Mouse (Mus musculus): ENCODE results near the gene Rasgrf2.

Gene Rasgrf2

DNA sequence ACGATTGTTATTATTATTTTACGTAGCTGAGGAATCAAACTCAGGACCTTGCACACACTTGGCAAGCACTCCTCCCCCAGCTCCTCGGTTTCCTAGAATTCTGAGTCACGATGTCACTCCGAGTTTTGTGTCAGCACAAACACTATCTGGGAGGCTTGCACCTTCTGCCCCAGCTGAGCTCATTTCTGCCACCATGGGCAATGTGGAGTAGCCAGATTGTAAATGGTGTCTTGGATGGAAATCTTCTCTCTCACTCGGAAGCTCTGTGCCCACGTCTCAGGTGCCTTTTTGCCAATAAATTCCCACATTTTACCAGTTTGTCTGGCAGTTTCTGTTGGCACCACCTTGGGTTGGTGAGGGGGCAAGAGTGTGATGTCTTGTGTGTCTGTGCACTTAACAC lies 143.1 kb downstream of the Rasgrf2 start:
- no peak for TF ChIP-seq GATA4 (IDR thresholded peaks at IDR 0.05; ENCODE audit: insufficient replicate concordance, low read length)

DNA sequence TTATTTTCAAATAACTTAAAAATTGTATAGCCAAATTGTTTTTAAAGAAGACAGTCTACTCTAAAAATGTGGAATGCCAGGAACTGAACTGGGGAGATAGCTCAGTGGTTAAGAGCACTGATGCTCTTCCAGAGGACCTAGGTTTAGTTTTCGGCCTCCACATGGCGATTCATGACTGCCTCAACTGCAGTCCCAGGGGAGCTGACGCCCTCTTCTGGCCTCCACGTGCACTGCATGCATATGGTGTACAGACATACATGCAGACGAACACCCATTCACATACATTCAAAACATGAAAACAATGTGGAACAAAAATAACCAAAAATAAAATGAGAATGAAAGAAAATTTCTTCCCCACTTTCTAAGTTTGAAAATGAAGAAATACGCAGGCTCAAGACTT lies 144.5 kb downstream of the Rasgrf2 start:
- TF ChIP-seq GATA4 (IDR thresholded peaks at IDR 0.05; ENCODE audit: insufficient replicate concordance, low read length) = no peak

DNA sequence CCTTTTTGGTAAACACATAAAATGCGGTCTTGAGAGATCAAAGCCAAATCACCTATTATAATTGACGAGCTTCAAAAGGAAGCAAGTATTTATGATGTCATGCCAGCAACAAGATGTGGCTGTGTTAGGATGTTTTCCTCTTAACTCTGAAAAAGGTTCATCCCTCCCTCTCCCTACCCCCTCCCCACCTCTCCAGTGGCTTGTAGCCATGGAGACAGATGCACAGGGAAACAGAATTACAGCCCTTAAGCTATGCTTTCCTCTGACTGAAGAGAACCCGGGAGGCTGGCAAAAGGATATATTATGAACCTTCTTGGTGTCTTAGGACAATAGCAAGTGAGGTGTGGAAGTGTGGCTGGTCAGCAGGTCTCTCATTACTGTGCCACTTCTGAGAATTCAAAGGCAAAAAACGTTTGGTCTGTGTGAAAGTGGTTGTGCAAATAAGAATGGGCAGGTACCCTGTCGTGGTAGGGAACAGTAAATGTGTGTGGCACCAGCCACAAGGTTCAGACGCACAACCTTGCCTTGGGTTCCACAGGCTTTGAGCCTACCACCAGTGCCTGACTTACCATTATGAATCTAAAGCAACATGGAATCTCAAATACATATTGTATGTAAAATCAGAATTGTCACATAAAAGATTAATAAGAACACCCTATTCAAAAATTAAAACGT lies 145.4 kb downstream of the Rasgrf2 start:
- no peak for TF ChIP-seq GATA4 (IDR thresholded peaks at IDR 0.05; ENCODE audit: insufficient replicate concordance, low read length)

DNA sequence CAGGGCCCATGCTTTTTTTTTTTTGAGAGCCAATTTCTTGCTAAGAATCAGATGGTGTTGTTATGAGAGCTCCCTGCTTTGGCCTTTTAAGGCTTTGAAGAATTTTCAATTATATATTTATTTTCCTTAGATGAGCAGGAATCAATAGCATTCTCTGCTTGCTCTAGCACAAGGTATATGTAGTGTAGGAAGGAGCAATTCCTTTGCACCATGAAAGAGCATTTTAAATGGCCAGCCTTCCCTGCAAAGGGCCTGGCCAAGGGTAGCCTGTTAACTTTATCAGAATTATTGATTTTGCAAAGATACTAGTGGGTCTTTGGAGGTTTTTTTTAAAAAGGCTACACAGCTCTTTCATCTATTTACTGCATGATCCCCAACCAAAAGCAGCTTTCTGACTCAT lies 146.4 kb downstream of the Rasgrf2 start:
- no peak for TF ChIP-seq GATA4 (IDR thresholded peaks at IDR 0.05; ENCODE audit: insufficient replicate concordance, low read length)

DNA sequence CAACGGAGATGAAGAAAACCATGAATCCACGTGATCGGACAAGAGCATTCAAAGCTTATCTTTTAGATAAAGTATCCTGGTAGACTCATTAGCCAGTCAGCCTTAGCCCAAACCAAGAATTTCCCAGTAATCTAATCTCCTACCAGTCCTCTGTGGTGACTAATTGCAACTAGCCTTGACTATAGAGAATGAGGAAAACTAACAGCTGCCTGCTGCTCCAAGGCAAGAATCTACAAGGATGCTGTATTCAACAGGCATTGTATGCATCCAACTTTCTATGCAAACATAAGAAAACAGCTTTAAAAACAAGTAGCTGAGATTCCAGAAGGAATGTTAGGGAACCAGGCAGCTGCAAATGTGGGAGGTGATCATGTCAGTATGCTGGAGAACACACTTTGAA lies 149.4 kb downstream of the Rasgrf2 start:
- TF ChIP-seq GATA4 (IDR thresholded peaks at IDR 0.05; ENCODE audit: insufficient replicate concordance, low read length) = no peak

DNA sequence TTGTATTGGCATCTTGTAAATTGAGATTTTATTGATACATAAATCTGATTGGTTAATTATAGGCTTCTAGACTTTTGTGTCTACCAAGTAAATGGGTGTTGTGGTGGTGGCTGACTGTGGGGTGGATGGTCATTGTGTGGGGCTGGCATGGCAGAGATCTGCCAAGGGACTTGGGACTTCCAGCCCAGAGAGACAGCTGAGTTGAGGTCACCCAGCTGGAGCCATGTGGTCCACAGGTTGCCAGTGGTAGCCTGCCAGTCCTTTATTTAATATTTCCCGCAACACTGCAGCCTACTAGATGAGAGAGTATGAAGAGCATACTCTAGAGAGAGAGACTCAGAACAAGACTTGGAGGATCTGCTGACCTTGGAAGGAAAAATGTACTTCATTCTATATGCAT lies 150.0 kb downstream of the Rasgrf2 start:
- TF ChIP-seq GATA4 (IDR thresholded peaks at IDR 0.05; ENCODE audit: insufficient replicate concordance, low read length) = no peak

DNA sequence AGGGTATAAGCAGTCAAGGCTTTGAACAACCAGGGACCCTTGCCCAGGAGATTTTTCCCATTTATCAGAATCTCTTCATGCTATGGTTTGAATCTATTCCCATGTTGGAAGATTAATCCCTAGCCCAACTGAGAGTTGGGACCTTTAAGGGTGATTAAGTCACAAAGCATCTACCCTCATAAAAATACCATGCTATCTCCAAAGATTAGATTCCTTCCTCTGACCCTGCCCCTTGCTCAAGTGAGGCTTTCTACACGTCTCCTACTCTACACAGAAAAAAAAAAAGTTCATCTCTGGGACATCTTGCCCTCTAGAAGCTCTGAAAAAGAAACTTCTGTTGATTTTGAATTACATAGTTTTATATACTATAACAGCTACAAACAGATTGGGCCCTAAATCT lies 154.5 kb downstream of the Rasgrf2 start:
- TF ChIP-seq GATA4 (IDR thresholded peaks at IDR 0.05; ENCODE audit: insufficient replicate concordance, low read length) = no peak

DNA sequence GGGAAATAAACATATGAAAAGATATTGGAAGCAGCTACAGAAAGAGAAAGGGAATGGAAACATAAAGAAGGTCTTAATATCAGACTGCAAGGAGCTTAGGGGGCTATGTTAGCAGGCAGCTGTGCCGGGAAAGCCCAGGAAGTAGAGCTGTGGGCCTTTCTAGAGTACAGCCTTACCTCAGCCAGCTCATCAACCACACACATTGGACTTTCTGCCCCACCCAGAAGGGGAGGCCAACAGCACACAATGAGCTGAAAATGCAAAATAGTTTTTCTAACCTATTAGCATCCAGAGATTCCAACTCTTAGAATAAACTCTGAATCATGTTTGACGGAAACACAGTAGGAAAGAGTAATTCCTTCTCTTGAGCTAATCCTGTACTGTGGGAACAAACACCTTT lies 154.9 kb downstream of the Rasgrf2 start:
- TF ChIP-seq GATA4 (IDR thresholded peaks at IDR 0.05; ENCODE audit: insufficient replicate concordance, low read length) = no peak

DNA sequence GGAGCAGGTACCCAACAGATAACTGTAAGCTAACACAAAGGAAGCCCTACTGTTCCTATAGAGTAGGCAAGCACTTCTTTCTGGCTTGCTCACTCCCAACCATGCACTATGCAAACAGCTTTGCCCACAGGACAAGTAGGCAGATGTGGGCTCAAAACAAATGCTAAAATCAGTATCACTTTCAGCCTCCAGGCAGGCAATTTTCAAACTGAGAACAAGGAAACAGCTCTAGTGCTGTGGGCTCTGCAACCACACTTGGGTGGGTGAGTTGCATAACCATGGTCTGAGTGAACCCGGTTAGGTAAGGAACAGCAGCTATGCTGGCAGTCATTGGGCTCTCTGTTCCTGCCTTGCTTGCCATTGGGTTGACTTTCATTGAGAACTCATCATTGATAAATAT lies 157.3 kb downstream of the Rasgrf2 start:
- TF ChIP-seq GATA4 (IDR thresholded peaks at IDR 0.05; ENCODE audit: insufficient replicate concordance, low read length) = no peak

DNA sequence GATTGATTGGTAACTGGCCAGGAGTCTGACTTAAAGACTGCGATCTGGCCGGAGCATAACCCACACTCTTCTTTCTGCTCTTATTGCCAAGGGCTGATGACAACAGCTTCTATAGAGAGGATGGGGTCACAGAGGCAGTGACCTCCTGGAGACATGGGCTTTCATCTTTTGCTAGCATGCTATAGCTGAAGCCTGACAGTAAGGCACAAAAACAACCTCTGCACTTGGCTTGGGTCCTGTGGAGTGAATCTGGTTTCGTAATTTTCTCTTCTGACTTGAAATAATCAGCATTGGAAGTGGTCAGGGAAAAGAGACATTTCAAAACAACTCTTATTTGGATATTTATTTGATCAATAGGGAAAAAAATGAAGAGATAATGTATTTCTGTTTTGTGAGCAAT lies 160.2 kb downstream of the Rasgrf2 start:
- no peak for TF ChIP-seq GATA4 (IDR thresholded peaks at IDR 0.05; ENCODE audit: insufficient replicate concordance, low read length)

DNA sequence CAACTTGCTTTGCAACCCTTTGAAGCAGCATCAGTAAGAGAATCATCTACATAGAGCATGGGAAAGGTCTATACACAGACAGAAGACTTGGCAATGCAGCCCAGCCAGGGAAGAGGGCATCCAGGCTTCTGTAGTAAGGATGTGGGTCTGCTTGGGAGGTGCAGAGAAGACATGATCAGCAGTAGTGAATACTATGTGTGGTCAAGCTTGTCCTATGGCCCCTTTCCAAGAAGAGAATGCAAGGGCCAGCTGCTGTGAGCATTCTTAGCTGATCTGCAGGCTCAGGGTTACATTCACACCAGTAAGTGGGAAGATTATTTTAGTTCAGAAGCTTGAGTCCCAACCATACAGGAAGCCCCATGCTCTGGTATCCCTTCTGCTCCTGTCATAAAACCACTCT lies 175.0 kb downstream of the Rasgrf2 start:
- TF ChIP-seq GATA4 (IDR thresholded peaks at IDR 0.05; ENCODE audit: insufficient replicate concordance, low read length) = no peak

DNA sequence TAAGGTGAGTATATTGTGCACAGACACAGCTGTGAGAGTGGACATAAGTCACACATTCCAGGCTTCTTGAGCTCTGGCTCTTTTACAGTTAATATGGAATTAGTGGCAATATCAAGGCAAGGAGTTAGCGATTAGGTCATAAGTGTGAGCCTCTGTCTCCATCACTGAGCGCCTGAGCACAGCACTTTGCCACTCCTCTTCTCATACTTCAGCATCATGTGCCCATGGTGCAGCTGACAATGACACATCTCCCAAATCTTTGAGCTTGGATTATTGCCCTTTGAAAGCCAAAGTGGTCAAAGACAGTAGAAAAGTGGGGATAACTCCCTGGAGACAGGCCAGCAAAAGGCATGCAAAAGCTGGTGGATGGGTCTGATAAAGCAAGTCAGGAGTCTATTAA lies 175.8 kb downstream of the Rasgrf2 start:
- no peak for TF ChIP-seq GATA4 (IDR thresholded peaks at IDR 0.05; ENCODE audit: insufficient replicate concordance, low read length)

DNA sequence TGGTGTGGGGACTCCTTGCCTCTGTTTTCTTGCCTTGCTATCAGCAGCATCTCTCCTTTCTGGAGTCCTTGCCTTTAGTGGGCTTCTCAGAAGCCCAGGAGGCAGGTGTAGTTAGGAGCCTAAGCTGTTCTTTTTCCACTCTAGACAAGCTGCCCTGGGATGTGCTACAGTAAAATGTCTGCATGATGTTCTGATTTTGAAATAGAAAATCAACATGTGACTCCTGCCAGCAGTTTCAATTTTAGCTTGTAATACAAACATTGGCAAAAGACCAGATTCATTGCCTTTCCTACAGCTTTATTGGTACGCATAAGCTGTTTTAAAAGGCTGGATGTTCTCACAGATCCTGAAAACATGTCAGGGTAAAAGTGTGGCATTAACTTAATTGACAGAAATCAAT lies 176.3 kb downstream of the Rasgrf2 start:
- no peak for TF ChIP-seq GATA4 (IDR thresholded peaks at IDR 0.05; ENCODE audit: insufficient replicate concordance, low read length)

DNA sequence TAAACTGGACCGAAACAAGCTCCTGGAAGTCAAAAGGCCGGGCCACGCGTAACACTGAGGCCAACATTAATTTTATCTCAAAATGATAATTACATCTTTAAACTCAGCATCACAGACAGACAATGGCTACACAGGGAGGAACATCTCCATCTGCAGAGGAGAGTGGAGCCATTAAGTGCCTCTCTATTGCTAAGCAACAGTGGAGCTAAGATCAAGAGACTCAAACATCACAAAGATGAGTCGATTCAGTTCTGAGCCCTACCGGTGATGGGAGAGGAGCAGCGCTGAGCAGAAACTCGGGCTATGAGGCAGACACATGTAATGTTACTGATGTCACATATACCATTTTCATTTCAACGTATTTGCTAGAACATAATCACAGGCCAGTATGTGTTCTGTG lies 191.3 kb downstream of the Rasgrf2 start:
- TF ChIP-seq GATA4 (IDR thresholded peaks at IDR 0.05; ENCODE audit: insufficient replicate concordance, low read length) = no peak

DNA sequence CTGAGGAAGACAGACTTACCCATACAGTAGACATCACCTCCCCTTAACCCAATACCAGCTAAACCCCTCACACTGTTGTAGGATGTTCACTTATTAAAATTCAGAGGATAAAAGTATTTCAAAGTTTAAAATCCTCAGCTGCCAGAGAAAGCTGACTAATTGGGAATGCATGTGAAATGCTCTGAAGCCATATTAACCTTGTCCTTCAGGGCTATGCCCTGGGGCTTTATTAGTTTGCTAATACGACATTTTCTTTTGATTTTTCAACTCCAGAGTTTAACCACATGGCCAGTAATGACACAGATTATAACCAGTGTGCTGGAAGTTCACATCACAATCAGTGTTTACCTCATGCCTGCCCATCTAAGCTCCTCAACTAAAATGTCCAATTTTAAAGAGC lies 192.6 kb downstream of the Rasgrf2 start:
- TF ChIP-seq GATA4 (IDR thresholded peaks at IDR 0.05; ENCODE audit: insufficient replicate concordance, low read length) = no peak

DNA sequence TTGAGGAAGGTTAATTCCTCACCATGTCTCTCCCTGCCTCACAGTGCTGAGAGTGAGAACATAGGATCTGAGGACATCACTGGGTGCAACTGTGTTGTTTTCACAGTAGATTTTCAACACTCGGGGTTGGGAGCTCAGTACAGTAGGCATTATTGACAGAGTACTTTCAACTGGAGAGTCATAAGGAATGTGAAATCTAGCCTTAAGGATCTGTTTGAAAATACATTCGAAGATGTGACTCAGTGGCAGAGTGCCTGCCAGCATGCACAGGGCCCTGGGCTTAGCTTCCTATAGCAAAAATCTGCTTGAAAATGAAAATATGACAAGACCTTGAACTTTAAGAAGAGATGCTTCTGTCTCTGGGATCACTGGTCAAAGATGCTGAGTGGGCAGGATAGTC lies 194.2 kb downstream of the Rasgrf2 start:
- no peak for TF ChIP-seq GATA4 (IDR thresholded peaks at IDR 0.05; ENCODE audit: insufficient replicate concordance, low read length)

DNA sequence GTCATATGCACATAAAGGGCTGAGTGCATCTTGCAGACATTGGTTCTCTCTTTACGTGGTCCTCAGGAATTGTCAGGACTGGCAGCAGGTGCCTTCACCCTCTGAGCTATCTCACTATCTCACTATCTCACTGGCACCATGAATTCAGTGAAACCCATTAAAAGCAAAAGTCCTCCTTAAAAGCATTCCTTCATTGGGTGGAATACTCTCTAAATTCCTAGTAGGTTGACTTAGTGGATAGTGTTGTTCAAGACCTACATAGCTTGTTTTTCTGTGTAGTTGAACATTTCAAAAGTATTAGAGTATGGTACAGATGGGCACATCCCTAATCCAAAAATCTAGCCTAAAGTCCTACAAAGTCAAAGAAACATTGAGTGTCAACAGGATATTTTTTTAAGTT lies 199.3 kb downstream of the Rasgrf2 start:
- TF ChIP-seq GATA4 (IDR thresholded peaks at IDR 0.05; ENCODE audit: insufficient replicate concordance, low read length) = no peak

Measured in liver, adult (tissue).